Mouse (Mus musculus) adrenal gland (tissue): Measurements from ENCODE around the gene Otp.

ENCODE experiments used
- intact Hi-C: fragments of 180-260 bp; cut with DNase I; formaldehyde crosslinking; loops from one replicate; pipeline ENCODE4 v1.15.1; 2025

Otp gene

GRCm38 (mm10) chr13:94873111-94874038 lies 2.0 kb upstream of the Otp start:
- intact Hi-C loops: no loop called here

GRCm38 (mm10) chr13:94874039-94874425 lies 1.4 kb upstream of the Otp start:
- intact Hi-C loops: no loop called here

- intact Hi-C loops: no loop called here
Measured at GRCm38 (mm10) chr13:94874656-94875395, 576 bp upstream of the Otp start.

GRCm38 (mm10) chr13:94876286-94877210 lies 1.1 kb downstream of the Otp start:
- intact Hi-C loops: no loop called here

- intact Hi-C loops: no loop called here
Measured at GRCm38 (mm10) chr13:94877211-94877590, 1.8 kb downstream of the Otp start.

- intact Hi-C loops: no loop called here
Measured at GRCm38 (mm10) chr13:94877991-94878745, 2.8 kb downstream of the Otp start.

- intact Hi-C loops: no loop called here
Measured at GRCm38 (mm10) chr13:94881201-94881600, 5.8 kb downstream of the Otp start.

GRCm38 (mm10) chr13:94882221-94882620 lies 6.8 kb downstream of the Otp start:
- intact Hi-C loops: no loop called here

GRCm38 (mm10) chr13:94882711-94883145 lies 7.3 kb downstream of the Otp start:
- intact Hi-C loops: no loop called here

GRCm38 (mm10) chr13:94883163-94883965 lies 8.0 kb downstream of the Otp start:
- intact Hi-C loops: no loop called here

GRCm38 (mm10) chr13:94883966-94884960 lies 8.9 kb downstream of the Otp start:
- intact Hi-C loops: no loop called here

- intact Hi-C loops: no loop called here
Measured at GRCm38 (mm10) chr13:94885291-94886235, 10.2 kb downstream of the Otp start.

GRCm38 (mm10) chr13:94907841-94908240 lies 32.4 kb downstream of the Otp start:
- intact Hi-C loops: no loop called here

- intact Hi-C loops: no loop called here
Measured at GRCm38 (mm10) chr13:94912961-94913360, 37.6 kb downstream of the Otp start.

GRCm38 (mm10) chr13:94915654-94916053 lies 40.3 kb downstream of the Otp start:
- intact Hi-C loops: no loop called here

- intact Hi-C loops: no loop called here
Measured at GRCm38 (mm10) chr13:94928086-94928485, 52.7 kb downstream of the Otp start.
